Mouse (Mus musculus): ENCODE results near the gene Trim34a. TPM values are rescaled to one million over a fixed set of nuclear protein-coding genes. Genes with fewer than 3 reads are reported as not detected.
"Not testable (repeated sequence)": the region's sequence is repeated elsewhere in the genome, so short reads cannot be mapped to it uniquely, and the experiment has no call there.

Trim34a gene
- total and polyA plus RNA-seq, 3 experiments, result 4.5 to 13.4 (median 7.5) TPM

DNA sequence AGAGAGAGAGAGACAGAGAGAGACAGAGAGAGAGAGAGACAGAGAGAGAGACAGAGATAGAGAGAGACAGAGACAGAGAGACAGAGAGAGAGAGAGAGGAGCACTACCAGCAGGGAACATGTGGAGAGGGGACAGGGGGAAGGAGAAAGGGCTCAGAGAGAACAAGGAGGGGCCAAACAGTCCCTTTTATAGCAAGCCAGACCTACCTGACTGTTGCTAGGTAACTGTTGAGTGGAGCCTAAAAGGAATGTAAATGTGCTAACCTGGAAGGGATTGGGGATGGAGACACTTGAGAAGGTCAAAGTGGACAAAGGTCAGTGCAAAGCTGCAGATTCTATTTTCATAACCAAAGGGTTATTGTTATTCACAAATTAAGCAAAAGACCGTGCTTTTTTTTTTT is 641 bp upstream of the Trim34a start:
- Histone ChIP-seq H3K4me3 (replicated peaks in 1 of 3; ENCODE audit: low read depth in 2 of 3, low read length in 2 of 3, poor library complexity in 1 of 3) (peak overlapping the region in 1 of 3 experiments; percentile 25), H3K9ac (ENCODE audit: insufficient read depth, low read depth) (peak overlapping the region; percentile 4; the same call in 1 of the 2 replicates)

GRCm38 (mm10) chr7:104260380-104260779 is 16.1 kb downstream of the Trim34a start:
- H3K79me2 ChIP-seq (replicated peaks; ENCODE audit: control insufficient read depth, extremely low read depth, insufficient read depth, poor library complexity, severe bottlenecking); dilution Hi-C loops (cut with MboI; ENCODE audit: extremely low pct_ligation_motif_present, extremely low pct_unique_long_range_greater_than_20kb, low sequenced_read_pairs); H3K36me3 ChIP-seq (replicated peaks in 1 of 2; ENCODE audit: control insufficient read depth in 1 of 2, insufficient read depth in 1 of 2, low read length in 1 of 2); H3K4me3 ChIP-seq (replicated peaks in 1 of 3; ENCODE audit: low read depth in 2 of 3, low read length in 2 of 3, poor library complexity in 1 of 3); H3K4me2 ChIP-seq (ENCODE audit: insufficient read depth, low read depth, poor library complexity, severe bottlenecking); H3K27me3 ChIP-seq (replicated peaks); in situ Hi-C loops (cut with MboI; ENCODE audit: low pct_ligation_motif_present, low pct_unique_long_range_greater_than_20kb, low sequenced_read_pairs); DNase-seq (ENCODE audit: extremely low read depth); H3K9ac ChIP-seq (ENCODE audit: insufficient read depth, low read depth); H3K9me3 ChIP-seq (replicated peaks; ENCODE audit: low read length); H3K4me1 ChIP-seq (ENCODE audit: control insufficient read depth in 1 of 2, insufficient read depth in 2 of 2); H3K27ac ChIP-seq (ENCODE audit: insufficient read depth, low read depth): not testable (repeated sequence)

More for the DNA sequence above, 641 bp upstream of the Trim34a start:
- H3K4me2 ChIP-seq (ENCODE audit: insufficient read depth, low read depth, poor library complexity, severe bottlenecking), result peak overlapping the region; percentile 32; the same call in 1 of the 2 replicates
- dilution Hi-C loops (cut with MboI; ENCODE audit: extremely low pct_ligation_motif_present, extremely low pct_unique_long_range_greater_than_20kb, low sequenced_read_pairs) (no loop called here), in situ Hi-C loops (cut with MboI; ENCODE audit: low pct_ligation_motif_present, low pct_unique_long_range_greater_than_20kb, low sequenced_read_pairs) (no loop called here)
- no peak overlapping the region for H3K27ac ChIP-seq (ENCODE audit: insufficient read depth, low read depth)
- H3K27me3 ChIP-seq (replicated peaks), result no peaks in the 10 kb centered on the region
- no peak for DNase-seq (ENCODE audit: extremely low read depth)
- no peaks in the 10 kb centered on the region for H3K9me3 ChIP-seq (replicated peaks; ENCODE audit: low read length)
- H3K36me3 ChIP-seq (replicated peaks in 1 of 2; ENCODE audit: control insufficient read depth in 1 of 2, insufficient read depth in 1 of 2, low read length in 1 of 2), result no peaks in the 10 kb centered on the region
- H3K4me1 ChIP-seq (ENCODE audit: control insufficient read depth in 1 of 2, insufficient read depth in 2 of 2), result peaks cover 9 to 45% of the 10 kb centered on the region in 2 experiments; a peak in 3 of 4 replicates
- H3K79me2 ChIP-seq (replicated peaks; ENCODE audit: control insufficient read depth, extremely low read depth, insufficient read depth, poor library complexity, severe bottlenecking), result no peaks in the 10 kb centered on the region; the same call in 1 of the 2 replicates
- TF ChIP-seq POLR2AphosphoS2 (IDR thresholded peaks at IDR 0.05; ENCODE audit: low read depth, low read length), result no peak
- no peak for TF ChIP-seq JUND (conservative IDR thresholded peaks at IDR 0.05; ENCODE audit: low read depth, low read length)
- TF ChIP-seq MAZ (IDR thresholded peaks at IDR 0.05; ENCODE audit: low read depth, low read length), result no peak
- TF ChIP-seq MYC (IDR thresholded peaks at IDR 0.05; ENCODE audit: low read depth, low read length), result no peak
- TF ChIP-seq CHD2 (IDR thresholded peaks at IDR 0.05; ENCODE audit: low read length), result no peak
- no peak for TF ChIP-seq KAT2A (IDR thresholded peaks at IDR 0.05; ENCODE audit: insufficient replicate concordance, low read length)
- no peak for TF ChIP-seq RCOR1 (conservative IDR thresholded peaks at IDR 0.05; ENCODE audit: low read depth, low read length)
- TF ChIP-seq USF1 (IDR thresholded peaks at IDR 0.05; ENCODE audit: low read depth, low read length), result no peak
- TF ChIP-seq POLR2A (IDR thresholded peaks at IDR 0.05; ENCODE audit: low read depth, low read length), result no peak
- TF ChIP-seq SMC3 (IDR thresholded peaks at IDR 0.05; ENCODE audit: low read depth, low read length), result no peak
- no peak for TF ChIP-seq ZC3H11A (IDR thresholded peaks at IDR 0.05; ENCODE audit: low read depth, low read length)
- TF ChIP-seq E2F4 (IDR thresholded peaks at IDR 0.05; ENCODE audit: insufficient replicate concordance, low read depth, low read length), result no peak
- TF ChIP-seq HCFC1 (IDR thresholded peaks at IDR 0.05; ENCODE audit: low read depth, low read length), result no peak
- no peak for TF ChIP-seq ETS1 (conservative IDR thresholded peaks at IDR 0.05; ENCODE audit: low read depth, low read length)
- TF ChIP-seq MEF2A (IDR thresholded peaks at IDR 0.05; ENCODE audit: borderline replicate concordance, low read depth, low read length), result no peak
- no peak for TF ChIP-seq NRF1 (IDR thresholded peaks at IDR 0.05; ENCODE audit: low read depth, low read length)
- TF ChIP-seq ZNF384 (IDR thresholded peaks at IDR 0.05; ENCODE audit: low read depth, low read length), result no peak
- no peak for TF ChIP-seq EP300 (IDR thresholded peaks at IDR 0.05; ENCODE audit: low read length)
- no peak for TF ChIP-seq BHLHE40 (IDR thresholded peaks at IDR 0.05; ENCODE audit: low read depth, low read length)
- TF ChIP-seq RAD21 (IDR thresholded peaks at IDR 0.05; ENCODE audit: low read depth, low read length), result no peak

DNA sequence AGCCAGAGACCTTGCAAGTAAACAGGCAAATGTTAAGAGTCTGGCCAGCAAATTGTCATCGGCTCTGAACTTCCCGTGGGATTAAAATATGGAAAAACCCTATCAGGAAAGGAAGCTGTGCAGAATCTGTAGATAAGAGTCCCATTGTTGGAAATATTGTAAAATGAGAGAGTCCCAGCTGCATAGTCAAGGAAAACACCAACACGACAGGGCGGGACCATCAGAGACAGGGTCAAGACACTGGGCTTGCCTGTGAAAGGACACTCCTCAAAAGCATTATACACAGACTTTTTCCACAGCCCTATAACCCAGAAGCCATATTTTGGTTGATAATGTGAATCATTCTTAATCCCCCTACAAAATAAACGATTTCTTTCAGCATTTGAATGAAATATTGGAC is 21.1 kb downstream of the Trim34a start:
- DNase-seq (ENCODE audit: extremely low read depth); H3K27ac ChIP-seq (ENCODE audit: insufficient read depth, low read depth); H3K9me3 ChIP-seq (replicated peaks; ENCODE audit: low read length); in situ Hi-C loops (cut with MboI; ENCODE audit: low pct_ligation_motif_present, low pct_unique_long_range_greater_than_20kb, low sequenced_read_pairs); H3K4me3 ChIP-seq (replicated peaks in 1 of 3; ENCODE audit: low read depth in 2 of 3, low read length in 2 of 3, poor library complexity in 1 of 3); H3K9ac ChIP-seq (ENCODE audit: insufficient read depth, low read depth); H3K27me3 ChIP-seq (replicated peaks); H3K79me2 ChIP-seq (replicated peaks; ENCODE audit: control insufficient read depth, extremely low read depth, insufficient read depth, poor library complexity, severe bottlenecking); H3K4me1 ChIP-seq (ENCODE audit: control insufficient read depth in 1 of 2, insufficient read depth in 2 of 2); H3K36me3 ChIP-seq (replicated peaks in 1 of 2; ENCODE audit: control insufficient read depth in 1 of 2, insufficient read depth in 1 of 2, low read length in 1 of 2); H3K4me2 ChIP-seq (ENCODE audit: insufficient read depth, low read depth, poor library complexity, severe bottlenecking); dilution Hi-C loops (cut with MboI; ENCODE audit: extremely low pct_ligation_motif_present, extremely low pct_unique_long_range_greater_than_20kb, low sequenced_read_pairs): not testable (repeated sequence)

DNA sequence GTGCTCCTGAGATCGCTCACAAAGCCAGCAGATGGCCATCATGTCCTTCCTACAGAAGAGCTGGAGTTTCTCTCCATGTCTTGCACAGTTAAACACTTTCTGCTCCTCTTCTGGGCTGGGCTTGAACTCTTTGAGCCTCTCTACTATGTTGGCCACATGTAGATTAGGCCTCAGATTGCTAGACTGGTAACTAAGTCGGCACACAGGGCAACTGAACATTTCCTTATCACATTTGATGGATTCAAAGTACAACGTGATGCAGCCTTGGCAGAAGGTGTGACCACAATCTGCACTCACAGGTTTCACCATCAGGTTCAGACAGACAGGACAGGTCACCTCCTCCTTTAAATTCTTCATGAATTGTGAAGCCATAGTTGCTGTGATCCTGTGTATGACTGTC is 35.1 kb downstream of the Trim34a start:
- H3K4me1 ChIP-seq (ENCODE audit: control insufficient read depth in 1 of 2, insufficient read depth in 2 of 2); DNase-seq (ENCODE audit: extremely low read depth); in situ Hi-C loops (cut with MboI; ENCODE audit: low pct_ligation_motif_present, low pct_unique_long_range_greater_than_20kb, low sequenced_read_pairs); dilution Hi-C loops (cut with MboI; ENCODE audit: extremely low pct_ligation_motif_present, extremely low pct_unique_long_range_greater_than_20kb, low sequenced_read_pairs); H3K9me3 ChIP-seq (replicated peaks; ENCODE audit: low read length); H3K27ac ChIP-seq (ENCODE audit: insufficient read depth, low read depth); H3K4me2 ChIP-seq (ENCODE audit: insufficient read depth, low read depth, poor library complexity, severe bottlenecking); H3K79me2 ChIP-seq (replicated peaks; ENCODE audit: control insufficient read depth, extremely low read depth, insufficient read depth, poor library complexity, severe bottlenecking); H3K4me3 ChIP-seq (replicated peaks in 1 of 3; ENCODE audit: low read depth in 2 of 3, low read length in 2 of 3, poor library complexity in 1 of 3); H3K9ac ChIP-seq (ENCODE audit: insufficient read depth, low read depth); H3K27me3 ChIP-seq (replicated peaks): not testable (repeated sequence)
- H3K36me3 ChIP-seq (replicated peaks in 1 of 2; ENCODE audit: control insufficient read depth in 1 of 2, insufficient read depth in 1 of 2, low read length in 1 of 2), result peaks cover 13 to 22% of the 10 kb centered on the region in 2 experiments
